Mouse (Mus musculus) frontal cortex, adult 2 months (tissue): ENCODE data around the gene Fam20a. TPM values are rescaled to one million over a fixed set of nuclear protein-coding genes. Genes with fewer than 3 reads are reported as not detected.
A peak's percentile ranks its signal among the peaks of the same experiment; 100 is the strongest.

Experiments used
- DNase-seq, 2 experiments: peaks; one replicate each; pipeline ENCODE4 v3.0.0; 2022; ENCODE audit warnings: low spot score in 1 of 2; ENCODE audit errors: extremely low spot score in 1 of 2
- polyA plus RNA-seq: library from polyadenylated mRNA; depleted of rRNA; stranded (reverse); fragments of >200 nt; gene quantifications from 2 replicates; pipeline ENCODE4 v1.2.3, GENCODE M21; 2012

The Fam20a gene
- polyA plus RNA-seq, 1 experiment = 14.6 TPM

- DNase-seq = no peak
Observed at GRCm38 (mm10) chr11:109682221-109682620, 39.9 kb downstream of the Fam20a start.

- DNase-seq = no peak
Observed at GRCm38 (mm10) chr11:109681556-109681955, 40.5 kb downstream of the Fam20a start.

- no peak for DNase-seq
Observed at GRCm38 (mm10) chr11:109680934-109681333, 41.1 kb downstream of the Fam20a start.

GRCm38 (mm10) chr11:109678291-109678690 is 43.8 kb downstream of the Fam20a start:
- DNase-seq = no peak

GRCm38 (mm10) chr11:109676621-109677373 is 45.3 kb downstream of the Fam20a start:
- DNase-seq = no peak

- no peak for DNase-seq
Observed at GRCm38 (mm10) chr11:109675771-109676170, 46.3 kb downstream of the Fam20a start.

GRCm38 (mm10) chr11:109675208-109675607 is 46.9 kb downstream of the Fam20a start:
- no peak for DNase-seq

GRCm38 (mm10) chr11:109674542-109674941 is 47.5 kb downstream of the Fam20a start:
- no peak for DNase-seq

- DNase-seq = no peak
Observed at GRCm38 (mm10) chr11:109673741-109674140, 48.3 kb downstream of the Fam20a start.

- no peak for DNase-seq
Observed at GRCm38 (mm10) chr11:109672881-109673739, 49.0 kb downstream of the Fam20a start.

- DNase-seq = no peak
Observed at GRCm38 (mm10) chr11:109672396-109672795, 49.7 kb downstream of the Fam20a start.

- DNase-seq = no peak
Observed at GRCm38 (mm10) chr11:109672021-109672324, 50.1 kb downstream of the Fam20a start.

GRCm38 (mm10) chr11:109671136-109672020 is 50.7 kb downstream of the Fam20a start:
- no peak for DNase-seq

- peak in 1 of 2 experiments; percentile 77 for DNase-seq
Observed at GRCm38 (mm10) chr11:109670026-109670916, 51.8 kb downstream of the Fam20a start.

GRCm38 (mm10) chr11:109669149-109669708 is 52.9 kb downstream of the Fam20a start:
- DNase-seq = no peak

- no peak for DNase-seq
Observed at GRCm38 (mm10) chr11:109668115-109668725, 53.9 kb downstream of the Fam20a start.

GRCm38 (mm10) chr11:109667371-109667770 is 54.7 kb downstream of the Fam20a start:
- no peak for DNase-seq

GRCm38 (mm10) chr11:109666411-109666810 is 55.7 kb downstream of the Fam20a start:
- DNase-seq = no peak

- DNase-seq = no peak
Observed at GRCm38 (mm10) chr11:109665424-109665823, 56.7 kb downstream of the Fam20a start.
